Mouse (Mus musculus): ENCODE data around the gene Cyp3a13. TPM values are rescaled to one million over a fixed set of nuclear protein-coding genes. Genes with fewer than 3 reads are reported as not detected.
"Not testable (repeated sequence)": the region's sequence is repeated elsewhere in the genome, so short reads cannot be mapped to it uniquely, and the experiment has no call there.

Cyp3a13 gene
- polyA plus RNA-seq, 1 experiment from 2014 or later: not detected

DNA sequence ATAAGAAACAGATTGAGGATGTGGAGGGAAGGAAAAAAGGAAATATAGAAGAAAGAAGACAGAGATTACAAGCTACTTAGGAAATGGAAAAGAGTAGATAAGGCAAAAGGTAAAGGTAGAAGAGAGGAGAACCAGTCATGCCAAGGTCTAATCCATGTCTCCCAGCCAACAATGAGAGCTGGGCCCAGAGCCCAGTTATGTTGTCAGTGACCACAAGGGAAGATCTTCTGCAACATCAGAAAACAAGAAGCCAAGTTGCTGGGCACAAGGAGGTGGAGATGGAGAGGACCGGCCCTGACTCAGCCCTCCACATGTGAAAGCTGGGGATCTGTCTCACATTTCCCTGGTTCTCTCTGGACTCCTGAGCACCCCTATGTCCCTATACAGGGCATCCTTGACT is 33.8 kb downstream of the Cyp3a13 start:
- Histone ChIP-seq H3K36me3 (ENCODE audit: control insufficient read depth, insufficient read depth, low read length) (no peaks in the 10 kb centered on the region), H3K9me3 (replicated peaks; ENCODE audit: control insufficient read depth, low read length) (no peaks in the 10 kb centered on the region), H3K4me2 (ENCODE audit: low read length) (no peak overlapping the region), H3K27me3 (replicated peaks; ENCODE audit: control insufficient read depth, insufficient read depth, low read length) (no peaks in the 10 kb centered on the region), H3K4me1 (ENCODE audit: control insufficient read depth, insufficient read depth, low read length) (no peaks in the 10 kb centered on the region), H3K27ac (ENCODE audit: low read depth, low read length) (no peak overlapping the region), H3K9ac (ENCODE audit: low read length) (no peak overlapping the region), H3K4me3 (ENCODE audit: low read depth, low read length) (no peak overlapping the region)
- WGBS: 100% methylated on average over 1 of the region's 1 CpGs
- ATAC-seq (no peak), DNase-seq (ENCODE audit: low spot score) (no peak)

DNA sequence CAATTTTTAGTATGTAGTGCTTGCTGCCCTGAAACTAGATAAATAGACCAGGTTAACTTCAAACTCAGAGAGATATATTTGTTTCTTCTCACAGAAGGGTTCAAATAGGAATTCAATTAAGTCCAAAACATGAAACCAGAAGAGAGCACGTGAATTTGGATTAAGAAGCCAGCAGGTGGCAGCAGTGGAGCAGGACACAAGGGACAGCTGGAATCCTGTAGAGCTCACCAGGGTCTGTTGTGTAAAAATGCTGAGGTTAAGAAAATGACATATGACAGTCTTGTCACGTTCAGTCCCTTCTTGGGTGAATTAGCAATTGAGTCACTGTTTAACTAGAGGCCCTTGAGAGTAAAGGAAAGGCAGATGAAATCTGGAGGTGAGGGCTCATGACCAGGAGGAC is 35.5 kb downstream of the Cyp3a13 start:
- Histone ChIP-seq H3K36me3 (ENCODE audit: control insufficient read depth, insufficient read depth, low read length) (no peaks in the 10 kb centered on the region), H3K9ac (ENCODE audit: low read length) (no peak overlapping the region), H3K9me3 (replicated peaks; ENCODE audit: control insufficient read depth, low read length) (no peaks in the 10 kb centered on the region), H3K4me2 (ENCODE audit: low read length) (no peak overlapping the region), H3K4me1 (ENCODE audit: control insufficient read depth, insufficient read depth, low read length) (no peaks in the 10 kb centered on the region), H3K27ac (ENCODE audit: low read depth, low read length) (no peak overlapping the region), H3K4me3 (ENCODE audit: low read depth, low read length) (no peak overlapping the region), H3K27me3 (replicated peaks; ENCODE audit: control insufficient read depth, insufficient read depth, low read length) (no peaks in the 10 kb centered on the region)
- ATAC-seq (no peak), DNase-seq (ENCODE audit: low spot score) (peak; percentile 68)
- WGBS: 20% methylated on average over 2 of the region's 2 CpGs

DNA sequence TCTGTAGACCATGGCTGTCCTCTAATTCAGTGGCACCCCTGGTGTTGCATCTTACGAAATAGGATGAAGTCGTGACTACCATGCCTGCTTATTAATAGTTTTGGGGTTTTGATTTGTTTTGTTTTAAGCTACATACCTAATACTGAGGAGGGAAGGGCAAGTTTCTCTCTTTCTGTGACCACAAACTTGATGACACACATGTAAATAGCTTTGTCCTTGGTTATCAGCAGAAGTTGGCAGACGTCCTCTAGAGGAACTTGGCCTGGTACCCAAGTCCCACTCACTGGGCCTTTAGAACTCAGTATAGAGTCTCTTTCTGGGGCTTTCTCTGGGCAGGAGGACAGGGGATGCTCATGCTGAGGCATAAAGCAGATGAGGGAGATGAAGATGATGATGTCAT is 38.1 kb downstream of the Cyp3a13 start:
- no peaks in the 10 kb centered on the region for H3K4me1 ChIP-seq (ENCODE audit: control insufficient read depth, insufficient read depth, low read length)
- H3K4me3 ChIP-seq (ENCODE audit: low read depth, low read length): no peak overlapping the region
- H3K9me3 ChIP-seq (replicated peaks; ENCODE audit: control insufficient read depth, low read length): no peaks in the 10 kb centered on the region
- 91% methylated on average over 3 of the region's 3 CpGs for WGBS
- ATAC-seq (no peak), DNase-seq (ENCODE audit: low spot score) (no peak)
- no peaks in the 10 kb centered on the region for H3K36me3 ChIP-seq (ENCODE audit: control insufficient read depth, insufficient read depth, low read length)
- H3K4me2 ChIP-seq (ENCODE audit: low read length): no peak overlapping the region
- H3K27ac ChIP-seq (ENCODE audit: low read depth, low read length): no peak overlapping the region
- H3K27me3 ChIP-seq (replicated peaks; ENCODE audit: control insufficient read depth, insufficient read depth, low read length): no peaks in the 10 kb centered on the region
- no peak overlapping the region for H3K9ac ChIP-seq (ENCODE audit: low read length)

DNA sequence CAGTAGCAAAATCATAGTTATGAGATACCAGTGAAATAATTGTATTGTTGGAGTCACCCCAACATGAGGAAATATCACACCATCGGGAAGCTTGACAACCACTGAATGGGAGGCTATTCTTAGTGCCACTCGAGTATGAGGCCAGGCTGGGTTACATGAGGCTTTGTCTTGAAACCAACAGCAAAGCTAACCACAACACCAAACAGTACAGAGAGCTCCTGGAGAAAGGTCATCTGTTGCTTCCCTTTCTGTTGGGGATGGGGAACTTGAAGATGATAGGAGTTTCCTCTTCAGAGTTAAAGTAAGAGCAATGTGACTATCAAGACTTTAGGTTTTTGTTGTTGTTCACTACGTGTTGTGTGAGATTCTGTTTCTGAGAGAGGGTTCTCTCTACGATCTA is 38.5 kb downstream of the Cyp3a13 start:
- Histone ChIP-seq H3K27me3 (replicated peaks; ENCODE audit: control insufficient read depth, insufficient read depth, low read length) (no peaks in the 10 kb centered on the region), H3K36me3 (ENCODE audit: control insufficient read depth, insufficient read depth, low read length) (no peaks in the 10 kb centered on the region), H3K27ac (ENCODE audit: low read depth, low read length) (no peak overlapping the region), H3K9me3 (replicated peaks; ENCODE audit: control insufficient read depth, low read length) (no peaks in the 10 kb centered on the region), H3K9ac (ENCODE audit: low read length) (no peak overlapping the region), H3K4me2 (ENCODE audit: low read length) (no peak overlapping the region), H3K4me1 (ENCODE audit: control insufficient read depth, insufficient read depth, low read length) (no peaks in the 10 kb centered on the region), H3K4me3 (ENCODE audit: low read depth, low read length) (no peak overlapping the region)
- 83% methylated on average over 4 of the region's 4 CpGs for WGBS
- ATAC-seq: no peak
- DNase-seq (ENCODE audit: low spot score): no peak

DNA sequence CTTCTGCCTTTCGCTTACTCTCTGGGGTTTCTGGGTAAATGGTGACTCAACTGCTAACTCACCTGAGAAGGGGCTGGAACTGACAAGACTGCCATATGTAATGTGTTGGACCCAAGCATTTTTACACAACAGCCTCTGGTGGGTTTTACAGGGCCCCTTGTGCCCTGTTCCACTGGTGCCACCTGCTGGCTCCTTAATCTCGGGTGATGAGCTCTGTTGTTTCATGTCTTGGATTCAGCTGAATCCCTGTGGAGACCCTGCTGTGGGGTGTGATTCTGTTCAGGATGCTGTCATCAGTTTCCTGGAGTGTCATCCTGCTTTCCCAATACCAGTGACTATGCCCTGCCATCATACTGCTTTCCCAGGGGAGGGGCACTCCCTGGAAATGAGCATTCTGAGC is 43.6 kb downstream of the Cyp3a13 start:
- 59% methylated on average over 2 of the region's 2 CpGs for WGBS
- Histone ChIP-seq H3K4me3 (ENCODE audit: low read depth, low read length) (no peak overlapping the region), H3K4me2 (ENCODE audit: low read length) (no peak overlapping the region), H3K9me3 (replicated peaks; ENCODE audit: control insufficient read depth, low read length) (no peaks in the 10 kb centered on the region), H3K36me3 (ENCODE audit: control insufficient read depth, insufficient read depth, low read length) (no peaks in the 10 kb centered on the region), H3K4me1 (ENCODE audit: control insufficient read depth, insufficient read depth, low read length) (no peaks in the 10 kb centered on the region), H3K27me3 (replicated peaks; ENCODE audit: control insufficient read depth, insufficient read depth, low read length) (no peaks in the 10 kb centered on the region), H3K9ac (ENCODE audit: low read length) (no peak overlapping the region), H3K27ac (ENCODE audit: low read depth, low read length) (no peak overlapping the region)
- DNase-seq (ENCODE audit: low spot score): peak; percentile 10
- ATAC-seq: no peak

DNA sequence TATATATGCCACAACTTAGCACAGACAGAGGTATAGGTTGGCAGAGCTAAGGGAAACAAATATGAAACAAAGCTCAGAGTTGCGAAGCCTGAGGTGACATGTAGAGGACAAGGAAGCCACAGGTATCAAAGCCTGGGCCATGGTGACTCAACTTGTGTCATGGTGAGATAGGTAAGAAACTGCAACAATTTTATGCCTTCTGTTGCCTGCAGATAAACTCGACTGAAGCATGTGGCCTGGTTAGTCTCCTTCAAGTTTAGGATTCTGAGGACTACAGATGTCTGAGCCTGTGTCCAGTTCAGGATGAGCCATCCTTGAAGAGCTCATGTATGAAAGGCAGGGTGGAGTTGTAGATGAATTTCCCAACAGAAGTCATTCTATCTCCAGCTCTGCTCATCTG is 46.4 kb downstream of the Cyp3a13 start:
- Histone ChIP-seq H3K36me3 (ENCODE audit: control insufficient read depth, insufficient read depth, low read length) (no peaks in the 10 kb centered on the region), H3K27me3 (replicated peaks; ENCODE audit: control insufficient read depth, insufficient read depth, low read length) (no peaks in the 10 kb centered on the region), H3K4me3 (ENCODE audit: low read depth, low read length) (no peak overlapping the region), H3K4me2 (ENCODE audit: low read length) (no peak overlapping the region), H3K9me3 (replicated peaks; ENCODE audit: control insufficient read depth, low read length) (no peaks in the 10 kb centered on the region), H3K27ac (ENCODE audit: low read depth, low read length) (no peak overlapping the region), H3K4me1 (ENCODE audit: control insufficient read depth, insufficient read depth, low read length) (no peaks in the 10 kb centered on the region), H3K9ac (ENCODE audit: low read length) (no peak overlapping the region)
- DNase-seq (ENCODE audit: low spot score) (no peak), ATAC-seq (no peak)
- 86% methylated on average over 2 of the region's 2 CpGs for WGBS

DNA sequence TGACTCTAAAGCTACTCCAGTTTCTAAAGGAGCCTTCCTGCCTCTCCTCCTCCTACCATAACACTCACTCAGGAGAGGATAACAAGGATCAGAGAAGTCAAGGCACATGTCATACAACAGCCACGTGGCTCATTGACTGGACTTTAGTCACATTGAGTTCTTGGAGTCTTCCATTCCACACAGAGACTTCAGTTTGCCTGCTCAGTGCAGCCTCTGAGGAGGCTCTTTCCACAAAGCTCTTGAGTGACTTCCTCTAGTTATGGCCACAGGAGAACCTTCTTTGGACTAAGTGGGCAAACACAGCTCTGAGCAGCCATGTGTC is 49.1 kb downstream of the Cyp3a13 start:
- not testable (repeated sequence) for H3K27ac ChIP-seq (ENCODE audit: low read depth, low read length); H3K4me3 ChIP-seq (ENCODE audit: low read depth, low read length); H3K9me3 ChIP-seq (replicated peaks; ENCODE audit: control insufficient read depth, low read length); DNase-seq (ENCODE audit: low spot score); H3K36me3 ChIP-seq (ENCODE audit: control insufficient read depth, insufficient read depth, low read length); H3K4me1 ChIP-seq (ENCODE audit: control insufficient read depth, insufficient read depth, low read length); ATAC-seq; H3K4me2 ChIP-seq (ENCODE audit: low read length); H3K9ac ChIP-seq (ENCODE audit: low read length); H3K27me3 ChIP-seq (replicated peaks; ENCODE audit: control insufficient read depth, insufficient read depth, low read length)
- 24% methylated on average over 1 of the region's 1 CpGs for whole genome bisulfite sequencing

DNA sequence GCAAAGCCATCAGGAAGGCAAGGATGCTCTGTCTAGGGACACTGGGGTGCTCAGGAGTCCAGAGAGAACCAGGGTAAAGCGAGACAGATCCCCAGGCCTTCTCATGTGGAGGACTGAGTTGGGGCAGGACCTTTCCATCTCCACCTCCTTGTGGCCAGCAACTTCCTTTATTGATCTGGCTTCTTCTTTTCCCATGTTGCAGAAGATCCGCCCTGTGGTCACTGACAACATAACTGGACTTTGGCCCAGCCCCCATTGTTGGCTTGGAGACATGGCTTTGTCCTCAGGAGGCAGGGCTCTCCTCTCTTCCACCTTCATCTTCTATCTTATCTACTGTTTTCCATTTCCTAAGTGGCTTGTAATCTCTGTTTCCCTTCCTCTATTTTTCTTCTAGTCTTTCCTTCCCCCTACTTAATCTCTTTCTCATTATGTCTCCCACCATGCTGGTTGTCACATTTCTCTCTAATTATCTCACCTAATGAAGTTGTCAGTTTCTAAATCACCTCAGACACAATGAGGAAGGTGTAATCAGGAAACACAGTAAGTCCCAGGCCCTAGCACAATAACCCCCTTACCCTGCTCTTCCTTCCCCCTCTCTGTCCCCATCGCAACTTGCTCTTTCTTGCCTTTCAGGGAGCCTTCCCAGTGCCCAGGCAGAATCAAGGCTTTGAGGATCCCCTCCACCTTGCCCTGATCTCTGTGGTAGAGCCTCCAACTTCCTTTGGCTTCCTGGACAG is 49.6 kb downstream of the Cyp3a13 start, which contains the start of gene Pilrb2:
Gene Pilrb2, minus strand, starts transcription at position 172 of the 737 bp plus-strand sequence.
- H3K4me1 ChIP-seq (ENCODE audit: control insufficient read depth, insufficient read depth, low read length); H3K4me3 ChIP-seq (ENCODE audit: low read depth, low read length); DNase-seq (ENCODE audit: low spot score); H3K4me2 ChIP-seq (ENCODE audit: low read length); H3K9me3 ChIP-seq (replicated peaks; ENCODE audit: control insufficient read depth, low read length); ATAC-seq; H3K36me3 ChIP-seq (ENCODE audit: control insufficient read depth, insufficient read depth, low read length); H3K27ac ChIP-seq (ENCODE audit: low read depth, low read length); H3K9ac ChIP-seq (ENCODE audit: low read length); H3K27me3 ChIP-seq (replicated peaks; ENCODE audit: control insufficient read depth, insufficient read depth, low read length): not testable (repeated sequence)
- 58% methylated on average over 2 of the region's 3 CpGs for WGBS

DNA sequence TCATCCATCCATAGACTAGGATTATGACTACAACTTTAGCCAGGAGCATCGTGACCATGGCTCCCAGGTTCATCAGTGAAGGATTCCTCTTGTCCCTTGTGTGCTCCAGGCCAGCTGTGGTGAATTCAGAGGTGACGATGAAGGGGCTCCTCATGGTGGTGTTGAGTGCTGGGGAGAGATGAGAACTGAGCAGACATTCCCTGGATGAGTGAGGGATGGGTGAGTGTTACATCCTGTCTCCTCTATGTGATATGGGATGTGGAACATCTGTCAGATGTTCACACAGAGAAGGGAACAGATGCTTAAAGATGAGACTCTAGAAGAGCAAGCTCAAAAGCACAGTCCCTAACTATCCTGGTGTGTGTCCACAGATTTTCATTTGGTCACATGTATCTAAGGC is 52.8 kb downstream of the Cyp3a13 start:
- not testable (repeated sequence) for H3K4me2 ChIP-seq (ENCODE audit: low read length); H3K27me3 ChIP-seq (replicated peaks; ENCODE audit: control insufficient read depth, insufficient read depth, low read length); H3K36me3 ChIP-seq (ENCODE audit: control insufficient read depth, insufficient read depth, low read length); H3K9me3 ChIP-seq (replicated peaks; ENCODE audit: control insufficient read depth, low read length); H3K27ac ChIP-seq (ENCODE audit: low read depth, low read length); H3K9ac ChIP-seq (ENCODE audit: low read length); H3K4me3 ChIP-seq (ENCODE audit: low read depth, low read length); H3K4me1 ChIP-seq (ENCODE audit: control insufficient read depth, insufficient read depth, low read length); ATAC-seq; DNase-seq (ENCODE audit: low spot score)
- WGBS: 77% methylated on average over 2 of the region's 2 CpGs
